Comparison of ENCODE assay signal across 8 mouse cellular contexts in genomic region chr14:103069864-103070611, GRCm38 (mm10). TPM values are rescaled to one million over a fixed set of nuclear protein-coding genes. Genes with fewer than 3 reads are reported as not detected.
DNase-seq lines count a peak whose midpoint lies in the region; ATAC-seq lines count a peak whose summit lies in the region.

Cln5 (plus strand) TSS chr14:103070216.

- WGBS in intestine, embryonic 14.5 days = under 1% methylated on average over 64 of the region's 65 CpGs

- intact Hi-C loops in left cerebral cortex, postnatal 14 days (cut with DNase I) = loop anchor here (1.0 to 5.0 kb wide), 2 partner anchors 28 to 467 kb away; no protein-coding TSS in a partner anchor

- no peaks in the 10 kb centered on the region for H3K27me3 ChIP-seq in intestine, embryonic 14.5 days (replicated peaks; ENCODE audit: control insufficient read depth, insufficient read depth, low read length)

- no peaks in the 10 kb centered on the region for H3K4me1 ChIP-seq in intestine, embryonic 14.5 days (replicated peaks; ENCODE audit: control insufficient read depth, insufficient read depth, low read length)

- peak; percentile 97 for ATAC-seq in intestine, embryonic 14.5 days (replicated peaks; ENCODE audit: low FRiP score, low TSS enrichment, low read depth)

- H3K9me3 ChIP-seq in intestine, embryonic 14.5 days (ENCODE audit: control insufficient read depth, low read length) = no peaks in the 10 kb centered on the region

- peak within 1 kb of the TSS; percentile 67 for H3K4me3 ChIP-seq in intestine, embryonic 14.5 days (ENCODE audit: low read depth, low read length)

- peak within 1 kb of the TSS; percentile 93 for H3K4me2 ChIP-seq in intestine, embryonic 14.5 days (ENCODE audit: low read length)

- peaks cover 19% of the 10 kb centered on the region for H3K36me3 ChIP-seq in intestine, embryonic 14.5 days (ENCODE audit: control insufficient read depth, insufficient read depth, low read length)

- peak; percentile 98 for DNase-seq in adrenal gland, adult (ENCODE audit: inconsistent age in 2 of 2, low spot score in 1 of 2)
- peak; percentile 97 for DNase-seq in embryo, embryonic 10.5 days (ENCODE audit: low spot score)
- DNase-seq in gastrocnemius, postnatal 25 days = peak; percentile 95
- DNase-seq in intestine, embryonic 14.5 days (ENCODE audit: low spot score) = peak; percentile 92
- DNase-seq in left cerebral cortex, postnatal 14 days (ENCODE audit: low spot score in 2 of 2) = peak; percentile 87 to 90
- DNase-seq in mesoderm, embryonic 11.5 days (ENCODE audit: low read depth, low spot score) = peak; percentile 97
- DNase-seq in right cerebral cortex, postnatal 36 days (ENCODE audit: low spot score in 2 of 2) = peak; percentile 85 to 90
- peak; percentile 94 for DNase-seq in yolk sac, embryonic 10.5 days (ENCODE audit: low spot score)

- peak within 1 kb of the TSS; percentile 78 for H3K27ac ChIP-seq in intestine, embryonic 14.5 days (ENCODE audit: low read depth)

- H3K9ac ChIP-seq in intestine, embryonic 14.5 days (ENCODE audit: low read length) = peak within 1 kb of the TSS; percentile 68

RNA-seq across cellular contexts. Expression of gene Cln5, which starts in this region (rescaled TPM):
- total RNA-seq in gastrocnemius, postnatal 25 days (2021) = 10 to 100 TPM in 1 of 2 experiments, 1 to 10 TPM in 1; 8.7 to 10.6 TPM
- 30.9 and 34.4 TPM in 2 replicates for polyA plus RNA-seq in intestine, embryonic 14.5 days (2014; fragmentation: Nextera tagmentation; extraction: Ambion mirVana)
- total RNA-seq in left cerebral cortex, postnatal 14 days (2021) = 1 to 10 TPM; 6.3 to 7.4 TPM

Comparison
In these comparisons a context has a peak if more than half of its experiments do, and no peak if none do; other contexts are left out.
1. Peak in every context shown above with its lines: DNase-seq, ATAC-seq, H3K4me3 ChIP-seq and H3K27ac ChIP-seq.